Mouse (Mus musculus) layer of hippocampus, adult 8-10 months (tissue): ENCODE measurements around the gene Epb41. TPM values are rescaled to one million over a fixed set of nuclear protein-coding genes. Genes with fewer than 3 reads are reported as not detected.

ENCODE experiments used
- DNase-seq, 2 experiments: peaks; one replicate each; pipeline ENCODE4 v3.0.0; 2022; ENCODE audit warnings: low spot score in 2 of 2
- total RNA-seq, 4 experiments: library from RNA; stranded (reverse); gene quantifications; 2 replicates each; pipeline ENCODE4 v1.2.4; 2022

The Epb41 gene
- total RNA-seq, 4 experiments from 2014 or later: 23.0 to 27.9 (median 25.7) TPM

GRCm38 (mm10) chr4:131921461-131922346, 153.4 kb downstream of the Epb41 start, which contains the start of gene Tmem200b:
Gene Tmem200b, plus strand, starts transcription at chr4:131921771.
- no peak for DNase-seq

DNA sequence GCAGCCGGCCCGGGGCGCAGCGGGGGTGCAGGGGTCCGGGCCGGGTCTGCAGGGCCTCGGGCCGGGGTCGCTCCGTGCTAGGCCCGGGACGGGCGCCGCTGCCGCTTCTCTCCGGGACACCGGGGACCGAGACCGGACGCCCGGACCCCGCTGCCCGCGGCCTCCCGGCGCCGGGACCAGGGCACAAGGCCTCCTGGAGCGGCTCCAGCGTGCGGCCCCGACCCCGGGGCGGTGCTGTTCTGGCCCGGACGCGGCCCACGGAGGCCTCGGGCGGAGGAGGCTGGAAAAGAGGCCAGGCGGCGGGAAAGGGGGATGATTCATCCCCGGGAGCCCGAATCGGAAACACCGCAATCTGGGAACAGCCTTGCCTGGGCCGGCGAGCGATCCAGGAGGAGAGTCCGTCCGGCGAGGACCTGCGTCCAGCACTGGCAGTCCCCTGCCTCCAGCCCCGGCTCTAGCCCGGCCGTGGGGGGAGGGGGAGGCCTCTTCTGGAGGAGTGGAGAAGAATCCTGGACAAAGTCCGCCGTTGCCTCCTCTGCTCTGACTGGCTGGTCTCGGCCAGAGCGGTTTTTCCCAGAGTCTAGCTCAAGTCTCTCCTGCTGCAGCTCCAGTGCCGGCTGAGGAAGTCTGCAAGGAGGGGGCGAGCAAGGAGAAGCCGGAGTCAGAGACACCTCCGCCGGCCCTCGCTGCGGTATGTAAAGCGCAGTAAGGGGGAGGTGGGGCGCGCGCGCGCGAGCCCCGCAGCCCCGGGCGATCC, 154.3 kb downstream of the Epb41 start:
- DNase-seq: no peak

DNA sequence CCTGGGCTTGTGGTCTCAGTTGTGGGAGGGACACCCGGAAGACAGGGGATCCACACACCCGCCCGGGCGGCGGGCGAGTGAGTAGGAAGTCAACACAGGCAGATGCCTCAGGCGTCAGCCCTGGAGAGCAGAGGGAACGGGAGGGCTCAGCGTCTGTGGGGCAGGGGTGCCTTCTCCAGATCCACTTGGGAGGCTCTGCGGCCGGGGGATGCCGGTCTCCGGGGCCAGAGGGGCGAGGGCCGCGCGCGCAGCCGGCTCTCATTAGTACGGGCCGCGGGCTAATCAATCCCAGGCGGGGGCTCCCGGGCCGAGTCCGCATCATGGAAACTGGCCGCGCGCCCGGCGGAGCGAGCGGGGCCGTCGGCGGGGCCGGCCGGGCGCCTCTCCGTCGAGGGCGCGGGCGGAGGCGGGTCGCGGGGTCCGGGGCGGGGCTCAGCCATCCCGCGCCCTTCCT, 155.0 kb downstream of the Epb41 start:
- no peak for DNase-seq

DNA sequence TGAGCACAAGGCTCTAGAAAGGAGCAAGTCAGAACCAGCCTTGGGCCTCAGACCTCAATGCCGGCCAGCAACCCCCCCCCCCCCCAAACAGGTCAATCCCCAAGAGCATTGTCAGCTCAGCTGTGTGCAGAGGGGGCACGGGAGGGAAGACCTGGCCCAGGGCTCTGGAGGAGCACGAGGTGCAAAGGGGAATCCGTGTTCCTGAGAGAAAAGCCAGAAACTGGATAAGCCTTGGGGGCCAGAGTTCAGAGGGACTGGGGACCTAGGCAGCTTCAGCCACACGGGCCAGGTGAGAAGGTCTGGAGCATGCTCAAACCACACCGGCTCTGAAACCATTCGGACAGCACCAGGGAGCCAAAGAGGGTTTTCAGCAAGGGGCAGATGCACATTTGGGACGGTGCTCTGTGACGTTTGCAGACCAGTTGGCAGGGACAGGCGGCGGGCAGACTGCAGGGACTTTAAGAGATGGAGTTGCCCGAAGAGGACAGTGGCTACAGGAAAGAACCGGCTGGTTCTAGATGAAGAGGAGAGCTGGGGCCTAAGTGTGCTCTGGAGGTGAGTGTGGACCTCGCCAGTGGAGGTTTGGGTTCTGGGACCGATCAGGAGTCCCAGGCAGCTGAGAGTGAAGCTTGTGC, 155.5 kb downstream of the Epb41 start:
- no peak for DNase-seq

GRCm38 (mm10) chr4:131918711-131919500, 156.2 kb downstream of the Epb41 start:
- DNase-seq: no peak

DNA sequence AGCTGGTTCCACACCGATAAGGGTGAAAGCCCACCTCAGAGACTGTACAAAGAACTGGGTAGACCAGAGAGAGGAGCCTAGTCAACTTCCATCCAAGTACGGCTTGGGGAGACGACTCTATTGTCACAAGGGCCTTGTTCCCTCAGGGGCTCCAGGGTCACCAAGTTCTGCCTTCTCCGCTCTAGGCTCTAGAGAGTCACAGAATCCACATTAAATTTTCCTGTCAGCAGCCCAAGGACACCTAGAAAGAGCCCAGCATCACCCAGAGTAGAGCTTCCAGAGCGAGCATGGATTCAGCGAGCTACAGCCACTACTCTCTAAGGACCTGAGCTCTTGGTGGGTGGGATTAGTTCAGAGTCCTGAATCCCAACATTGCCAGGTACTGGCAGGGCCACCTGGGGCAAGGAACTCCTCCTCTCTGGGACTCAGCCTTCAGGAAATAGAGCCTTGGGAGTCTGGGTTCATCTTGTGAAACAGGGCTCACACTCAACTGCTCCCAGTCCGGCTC, 157.0 kb downstream of the Epb41 start:
- DNase-seq: no peak

DNA sequence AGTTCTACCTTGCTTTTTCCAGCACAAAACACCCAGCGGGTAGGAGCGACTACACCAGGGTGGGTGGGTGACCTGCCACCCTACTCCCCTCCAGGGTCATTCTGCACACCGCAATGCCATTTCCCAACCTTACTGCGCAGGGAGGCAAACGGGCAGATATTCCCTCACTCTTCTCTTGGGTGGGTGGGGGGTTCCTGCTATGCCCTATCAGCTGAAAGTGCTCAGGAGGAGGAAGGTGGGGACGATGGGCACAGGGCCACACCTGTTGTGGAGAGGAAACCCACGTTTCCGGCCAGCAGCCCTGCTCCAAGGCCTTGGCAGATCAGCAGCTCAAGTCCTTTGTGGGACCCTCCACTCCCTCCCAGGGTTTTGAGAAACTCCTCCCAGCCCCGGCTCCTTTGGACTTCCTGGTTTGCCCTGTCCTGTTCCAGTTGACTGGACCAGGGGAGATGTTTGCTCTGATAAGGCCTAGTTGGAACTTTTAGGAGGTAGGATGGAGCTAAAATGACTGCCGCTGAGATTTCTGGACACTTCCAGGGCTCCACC, 158.0 kb downstream of the Epb41 start:
- DNase-seq: no peak

DNA sequence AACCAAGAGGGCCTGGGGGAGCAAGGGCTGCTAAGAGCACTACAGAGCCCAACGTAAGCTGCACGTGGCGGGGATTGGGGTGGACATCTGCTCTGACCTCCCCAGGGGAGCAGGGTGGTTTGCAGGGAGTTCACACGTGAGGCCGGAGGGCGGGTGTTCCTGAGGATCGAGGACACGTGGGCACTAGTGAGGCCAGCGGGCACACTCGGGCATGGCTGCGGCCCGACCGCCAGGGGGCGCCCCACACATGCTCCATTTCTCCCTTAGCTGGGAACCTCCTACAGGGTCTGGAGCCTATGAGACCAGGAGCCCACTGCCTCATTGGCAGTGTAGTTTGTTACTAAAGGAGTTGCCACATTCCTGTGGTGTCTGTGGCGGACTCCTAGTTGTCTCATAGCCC, 158.7 kb downstream of the Epb41 start:
- peak; percentile 46 to 65 for DNase-seq

DNA sequence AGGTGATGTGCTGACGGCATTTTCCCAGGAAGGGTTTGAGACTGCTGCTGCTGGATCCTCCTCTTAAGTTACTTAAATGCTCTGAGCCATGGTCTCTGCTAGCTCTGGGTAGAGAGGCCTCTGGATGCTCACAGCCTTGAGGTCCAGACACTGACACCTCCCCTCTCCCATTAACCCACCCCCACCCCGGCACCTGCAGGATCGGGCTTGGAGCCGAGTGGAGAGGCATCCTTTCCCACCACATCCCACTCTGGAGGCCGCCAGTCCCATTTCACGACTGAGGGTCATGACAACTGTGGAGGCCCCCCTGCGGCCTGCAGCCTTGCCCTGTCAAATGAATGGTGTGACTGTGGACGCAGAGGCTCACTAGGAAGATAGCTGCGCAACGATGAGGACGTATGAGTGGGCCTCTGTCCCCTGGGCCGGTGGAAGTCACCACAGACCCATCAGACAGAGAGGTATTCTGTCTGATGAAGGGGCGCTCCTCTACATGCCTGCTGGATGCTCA, 159.2 kb downstream of the Epb41 start:
- no peak for DNase-seq

GRCm38 (mm10) chr4:131914891-131915469, 160.1 kb downstream of the Epb41 start:
- no peak for DNase-seq

GRCm38 (mm10) chr4:131914046-131914643, 161.0 kb downstream of the Epb41 start:
- DNase-seq: no peak

DNA sequence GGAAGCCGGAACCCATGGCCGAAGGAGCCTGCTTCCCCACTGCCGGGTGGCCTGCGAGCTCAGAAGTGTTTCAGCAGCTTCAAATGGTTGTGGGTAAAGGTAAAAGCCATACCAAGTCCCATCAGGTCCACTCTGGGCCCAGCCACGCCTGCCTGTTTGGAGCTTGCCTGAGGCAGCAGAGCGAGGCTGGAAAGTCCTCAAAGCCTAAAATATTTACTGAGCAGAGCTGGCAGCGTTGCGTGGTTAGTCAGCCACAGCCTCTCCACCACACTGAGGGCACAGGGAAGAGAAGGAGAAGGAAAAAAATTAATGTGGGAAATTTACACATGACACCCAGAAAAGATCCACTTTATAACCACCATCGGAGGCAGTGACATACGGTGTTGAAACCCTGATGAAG, 161.6 kb downstream of the Epb41 start:
- DNase-seq: no peak

DNA sequence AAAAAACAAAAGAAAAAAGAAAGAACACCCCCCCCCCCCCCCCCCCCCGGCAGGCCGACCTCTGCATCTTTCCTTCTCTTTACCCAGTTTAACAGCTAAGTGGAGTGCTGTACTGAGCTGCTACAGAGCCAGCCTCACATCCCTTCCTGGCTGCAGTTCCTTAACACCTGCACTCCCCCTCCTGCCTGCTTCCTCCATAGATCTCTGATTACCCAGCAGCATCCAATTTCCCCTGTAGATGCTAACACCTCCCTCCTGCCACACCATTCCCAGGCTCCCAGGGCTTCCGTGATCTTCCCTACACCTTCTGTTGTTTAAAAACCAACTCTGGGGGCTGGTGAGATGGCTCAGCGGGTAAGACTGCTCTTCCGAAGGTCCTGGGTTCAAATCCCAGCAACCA, 163.6 kb downstream of the Epb41 start:
- DNase-seq: no peak

- no peak for DNase-seq
Measured at GRCm38 (mm10) chr4:131910237-131910994, 164.7 kb downstream of the Epb41 start.

DNA sequence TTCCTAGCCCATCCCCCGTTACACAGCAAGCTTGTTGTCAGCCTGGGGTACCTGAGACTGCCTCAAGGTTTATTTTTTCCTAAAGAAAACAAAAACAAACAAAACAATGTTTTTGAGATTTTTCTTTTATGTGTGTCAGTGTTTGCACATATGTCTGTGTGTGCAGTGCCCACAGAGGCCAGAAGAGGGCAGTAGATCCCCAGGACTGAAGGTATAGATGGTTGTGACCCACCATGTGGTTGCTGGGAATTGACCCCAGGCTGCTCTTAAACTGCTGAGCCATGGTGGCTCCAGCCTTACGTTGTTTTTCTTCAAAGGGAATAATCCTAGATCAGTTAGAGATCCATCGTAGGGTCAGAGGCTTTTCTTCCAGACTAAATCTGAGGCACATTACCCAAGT, 167.2 kb downstream of the Epb41 start:
- no peak for DNase-seq

GRCm38 (mm10) chr4:131906423-131906822, 168.7 kb downstream of the Epb41 start:
- DNase-seq: no peak

DNA sequence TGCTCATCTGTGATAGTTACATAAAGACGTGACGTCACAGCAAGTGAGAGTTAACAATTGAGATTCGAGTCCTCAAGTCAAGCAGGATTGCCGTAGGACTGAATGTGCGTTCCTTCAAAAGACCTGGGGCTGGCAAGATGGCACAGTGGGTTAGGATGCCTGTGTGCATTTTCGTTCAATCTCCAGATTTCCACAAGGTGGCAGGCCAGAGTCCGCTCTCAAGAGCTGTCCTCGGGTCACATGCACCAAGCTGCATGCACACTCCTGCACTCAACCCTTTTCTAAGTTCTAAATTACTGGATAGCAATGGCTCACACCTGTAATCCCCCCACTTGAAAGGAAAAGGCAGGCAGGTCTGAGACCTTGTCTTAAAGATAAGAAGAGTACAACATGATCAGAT, 170.6 kb downstream of the Epb41 start:
- peak in 1 of 2 experiments; percentile 35 for DNase-seq

DNA sequence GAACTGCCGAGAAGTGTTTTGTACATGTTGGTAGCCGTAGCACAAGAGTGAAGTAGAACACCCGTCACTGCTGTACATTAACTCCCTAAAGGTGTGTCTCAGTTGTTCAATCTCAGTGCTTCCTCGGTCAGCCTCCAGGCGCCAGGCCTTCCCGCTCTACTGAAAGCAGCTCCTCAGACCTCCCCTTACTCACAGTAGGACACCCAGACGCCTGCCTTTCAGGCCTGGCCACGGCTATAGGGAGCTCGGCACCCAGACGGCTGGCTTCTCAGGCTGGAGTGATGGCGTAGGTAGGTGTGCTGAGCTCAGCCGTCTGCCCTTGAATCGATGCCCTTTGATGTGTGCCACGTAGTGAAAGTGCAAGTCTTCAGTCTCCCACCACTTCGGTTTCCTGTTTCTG, 174.0 kb downstream of the Epb41 start:
- DNase-seq: no peak

DNA sequence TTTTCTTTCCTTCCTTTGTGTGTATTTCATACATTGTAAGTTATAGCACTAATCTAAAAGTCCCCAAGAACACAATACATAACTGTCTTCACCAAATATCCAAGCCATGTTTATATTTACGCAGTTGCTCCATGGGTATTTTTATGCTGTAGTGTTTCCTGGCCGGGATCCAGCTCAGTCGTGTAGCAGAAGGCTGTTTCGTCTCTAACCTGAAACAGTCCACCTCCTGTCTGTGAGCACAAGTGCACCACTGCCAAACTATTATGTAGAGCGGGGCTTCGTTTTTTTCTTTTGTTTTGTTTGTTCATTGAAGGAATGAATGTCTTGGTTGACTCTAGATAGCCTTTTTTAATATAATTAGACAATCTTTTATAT, 176.0 kb downstream of the Epb41 start:
- no peak for DNase-seq
